Mouse (Mus musculus): Measurements from ENCODE around the gene Scgb1b18.
"Not testable (repeated sequence)": the region's sequence is repeated elsewhere in the genome, so short reads cannot be mapped to it uniquely, and the experiment has no call there.

DNA sequence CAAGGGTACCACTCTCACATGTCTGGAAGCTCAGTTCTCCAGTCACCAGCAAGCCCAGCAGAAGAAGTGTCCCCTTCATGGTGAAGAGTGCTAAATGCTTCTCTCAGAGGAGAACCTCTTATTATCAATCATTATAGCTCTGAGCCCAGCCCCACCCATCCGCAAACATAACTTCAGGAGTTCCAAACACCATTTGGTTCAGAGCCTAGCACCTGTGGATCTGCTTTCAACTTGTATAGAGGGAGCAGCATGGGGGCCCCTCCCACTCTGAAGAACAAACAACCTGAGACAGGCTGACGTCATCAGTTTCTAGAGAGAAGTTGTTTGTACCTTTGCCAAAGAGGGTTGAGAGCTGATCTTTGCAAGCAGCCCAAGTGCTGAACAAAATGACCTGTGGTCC lies 11.6 kb upstream of the Scgb1b18 start, which contains the start of gene Scgb2b18:
- TF ChIP-seq CTCF, POLR2A (IDR thresholded peaks at IDR 0.05; ENCODE audit: insufficient read depth, low read depth, low read length): not testable (repeated sequence)

Measured in olfactory bulb, adult 2 months (tissue).